Mouse (Mus musculus): Measurements from ENCODE around the gene Olfr714. TPM values are rescaled to one million over a fixed set of nuclear protein-coding genes. Genes with fewer than 3 reads are reported as not detected.
"Not testable (repeated sequence)": the region's sequence is repeated elsewhere in the genome, so short reads cannot be mapped to it uniquely, and the experiment has no call there.

Olfr714 gene
- not detected in 2 replicates for polyA plus RNA-seq (2015; fragmentation: Nextera tagmentation; extraction: Ambion mirVana)

- H3K9ac ChIP-seq: no peak within 1 kb of the TSS
Observed at GRCm38 (mm10) chr7:107070681-107071080, at the start of gene Olfr714. TSS of gene Olfr714 (plus strand) at chr7:107070981.

GRCm38 (mm10) chr7:107030874-107031273 lies 39.9 kb upstream of the Olfr714 start, which contains the start of gene Olfr713:
TSS of gene Olfr713 (plus strand) at chr7:107031174.
- H3K27ac ChIP-seq (replicated peaks): no peak within 1 kb of the TSS
- no peak within 1 kb of the TSS for H3K4me2 ChIP-seq
- no peaks in the 10 kb centered on the region for H3K4me1 ChIP-seq (replicated peaks)
- no peak within 1 kb of the TSS for H3K9ac ChIP-seq
- H3K9me3 ChIP-seq: no peaks in the 10 kb centered on the region
- ATAC-seq (ENCODE audit: low read depth): no peak
- H3K27me3 ChIP-seq: no peaks in the 10 kb centered on the region
- no peaks in the 10 kb centered on the region for H3K36me3 ChIP-seq
- WGBS: 75% methylated on average over 1 of the region's 1 CpGs
- no peak within 1 kb of the TSS for H3K4me3 ChIP-seq

More at GRCm38 (mm10) chr7:107070681-107071080, at the start of gene Olfr714:
- H3K9me3 ChIP-seq: no peaks in the 10 kb centered on the region
- no peak within 1 kb of the TSS for H3K4me2 ChIP-seq
- no peak for ATAC-seq (ENCODE audit: low read depth)
- H3K4me3 ChIP-seq: no peak within 1 kb of the TSS
- no peaks in the 10 kb centered on the region for H3K36me3 ChIP-seq
- no peaks in the 10 kb centered on the region for H3K4me1 ChIP-seq (replicated peaks)
- H3K27me3 ChIP-seq: no peaks in the 10 kb centered on the region
- 97% methylated on average over 2 of the region's 2 CpGs for WGBS
- no peak within 1 kb of the TSS for H3K27ac ChIP-seq (replicated peaks)

GRCm38 (mm10) chr7:107039934-107040563 lies 30.7 kb upstream of the Olfr714 start:
- Histone ChIP-seq H3K4me2 (no peak overlapping the region), H3K27ac (replicated peaks) (no peak overlapping the region), H3K9me3 (no peaks in the 10 kb centered on the region), H3K4me1 (replicated peaks) (no peaks in the 10 kb centered on the region), H3K36me3 (no peaks in the 10 kb centered on the region), H3K4me3 (no peak overlapping the region), H3K27me3 (no peaks in the 10 kb centered on the region), H3K9ac (no peak overlapping the region)
- no peak for ATAC-seq (ENCODE audit: low read depth)
- WGBS: 75% methylated on average over 2 of the region's 2 CpGs

DNA sequence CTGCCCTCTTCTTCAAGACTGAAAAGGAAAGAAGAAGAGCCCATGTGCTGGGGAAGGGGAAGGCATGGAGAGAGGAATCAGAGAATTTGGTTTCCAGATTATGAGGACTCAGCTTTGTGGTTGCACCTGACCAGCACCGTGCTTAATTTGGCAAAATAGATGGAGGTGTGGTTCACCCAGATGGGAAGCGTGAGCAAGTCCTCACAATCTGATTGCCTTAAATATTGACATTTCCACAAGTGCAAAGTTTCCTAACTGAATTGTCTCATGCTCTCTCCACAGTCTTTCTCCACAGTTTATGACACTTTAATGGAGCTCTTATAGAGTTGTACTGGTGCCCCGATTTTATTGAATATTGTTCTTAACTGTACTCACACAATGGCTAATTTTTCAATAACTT lies 27.6 kb upstream of the Olfr714 start:
- Histone ChIP-seq H3K4me1 (replicated peaks) (no peaks in the 10 kb centered on the region), H3K9ac (no peak overlapping the region)
- WGBS: 83% methylated on average over 3 of the region's 3 CpGs

DNA sequence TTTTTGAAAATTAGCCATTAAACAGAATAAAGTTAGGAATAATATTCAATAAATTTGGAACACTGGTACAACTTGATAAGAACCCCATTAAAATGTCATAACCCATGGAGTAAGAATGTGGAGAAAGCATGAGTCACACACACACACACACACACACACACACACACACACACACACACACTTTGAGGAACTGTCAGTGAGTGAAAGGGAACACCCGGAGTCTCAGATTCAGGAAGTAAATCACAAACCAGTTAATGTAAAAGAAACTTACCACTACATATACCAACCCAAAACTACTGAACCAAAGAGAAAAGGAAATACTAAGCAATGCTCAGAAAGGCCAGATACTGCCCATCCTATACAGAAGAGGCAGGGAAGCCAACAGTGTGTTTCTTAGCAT lies 26.4 kb upstream of the Olfr714 start:
- Histone ChIP-seq H3K36me3 (no peaks in the 10 kb centered on the region), H3K4me2 (no peak overlapping the region), H3K27me3 (no peaks in the 10 kb centered on the region), H3K27ac (replicated peaks) (no peak overlapping the region), H3K4me3 (no peak overlapping the region), H3K4me1 (replicated peaks) (no peaks in the 10 kb centered on the region), H3K9ac (no peak overlapping the region), H3K9me3 (no peaks in the 10 kb centered on the region)
- 93% methylated on average over 1 of the region's 1 CpGs for WGBS
- ATAC-seq (ENCODE audit: low read depth): no peak

More for the DNA sequence above, 27.6 kb upstream of the Olfr714 start:
- H3K27ac ChIP-seq (replicated peaks): no peak overlapping the region
- H3K36me3 ChIP-seq: no peaks in the 10 kb centered on the region
- no peak for ATAC-seq (ENCODE audit: low read depth)
- no peak overlapping the region for H3K4me3 ChIP-seq
- H3K9me3 ChIP-seq: no peaks in the 10 kb centered on the region
- no peaks in the 10 kb centered on the region for H3K27me3 ChIP-seq
- no peak overlapping the region for H3K4me2 ChIP-seq

DNA sequence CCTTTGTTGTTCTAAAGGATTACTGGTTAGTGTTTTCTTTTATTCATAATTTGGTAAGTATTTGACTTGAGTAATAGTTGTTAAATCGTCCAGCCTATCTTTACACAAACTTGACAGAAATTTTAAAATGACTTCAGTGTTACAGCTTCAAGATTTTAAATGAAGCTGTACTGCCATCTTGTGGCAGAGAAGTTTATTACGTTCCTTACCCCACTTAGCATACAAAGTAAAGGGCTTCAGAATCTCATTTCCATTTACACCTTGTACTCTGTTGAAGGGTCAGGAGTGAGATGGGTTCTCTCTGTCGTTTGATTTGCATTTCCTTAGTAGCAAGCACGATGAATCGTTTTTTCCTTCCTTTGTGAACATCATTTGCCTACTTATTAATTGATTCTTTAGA lies 24.9 kb upstream of the Olfr714 start:
- 5% methylated on average over 5 of the region's 5 CpGs for WGBS
- H3K9me3 ChIP-seq: no peaks in the 10 kb centered on the region
- no peak for ATAC-seq (ENCODE audit: low read depth)
- no peaks in the 10 kb centered on the region for H3K36me3 ChIP-seq
- no peak overlapping the region for H3K4me2 ChIP-seq
- H3K27ac ChIP-seq (replicated peaks): no peak overlapping the region
- no peak overlapping the region for H3K9ac ChIP-seq
- H3K4me3 ChIP-seq: no peak overlapping the region
- no peaks in the 10 kb centered on the region for H3K27me3 ChIP-seq
- no peaks in the 10 kb centered on the region for H3K4me1 ChIP-seq (replicated peaks)

- 44% methylated on average over 3 of the region's 3 CpGs for WGBS
- Histone ChIP-seq H3K9ac (no peak overlapping the region), H3K4me1 (replicated peaks) (no peaks in the 10 kb centered on the region), H3K27ac (replicated peaks) (no peak overlapping the region), H3K4me2 (no peak overlapping the region), H3K36me3 (no peaks in the 10 kb centered on the region), H3K27me3 (no peaks in the 10 kb centered on the region), H3K4me3 (no peak overlapping the region), H3K9me3 (no peaks in the 10 kb centered on the region)
- no peak for ATAC-seq (ENCODE audit: low read depth)
Observed at GRCm38 (mm10) chr7:107047578-107047977, 23.2 kb upstream of the Olfr714 start.

DNA sequence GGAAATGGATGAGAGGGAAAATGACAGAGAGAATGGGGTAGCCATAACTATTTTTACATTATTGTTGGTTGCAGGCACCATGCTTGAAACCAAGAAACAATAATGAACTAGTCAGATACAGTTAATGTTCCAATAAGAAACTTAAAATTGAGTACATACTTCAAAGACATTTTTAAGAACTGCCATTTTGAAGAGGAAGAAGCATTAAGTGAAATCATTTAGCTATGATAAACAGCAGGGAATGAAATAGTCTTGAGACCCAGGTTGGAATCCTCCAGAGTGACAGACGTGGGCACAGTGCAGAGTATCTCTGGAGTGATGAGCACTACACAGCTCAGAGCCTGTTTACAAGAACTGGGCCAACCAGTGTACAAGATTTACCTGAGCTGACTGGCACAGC lies 22.1 kb downstream of the Olfr714 start, which contains the start of gene Olfr17:
Olfr17 (plus strand) TSS at position 301 of the 400 bp plus-strand sequence.
- no peak within 1 kb of the TSS for H3K27ac ChIP-seq (replicated peaks)
- H3K9ac ChIP-seq: no peak within 1 kb of the TSS
- no peaks in the 10 kb centered on the region for H3K9me3 ChIP-seq
- no peaks in the 10 kb centered on the region for H3K27me3 ChIP-seq
- H3K4me3 ChIP-seq: no peak within 1 kb of the TSS
- H3K4me1 ChIP-seq (replicated peaks): no peaks in the 10 kb centered on the region
- no peak for ATAC-seq (ENCODE audit: low read depth)
- no peaks in the 10 kb centered on the region for H3K36me3 ChIP-seq
- H3K4me2 ChIP-seq: no peak within 1 kb of the TSS
- WGBS: 59% methylated on average over 1 of the region's 1 CpGs

DNA sequence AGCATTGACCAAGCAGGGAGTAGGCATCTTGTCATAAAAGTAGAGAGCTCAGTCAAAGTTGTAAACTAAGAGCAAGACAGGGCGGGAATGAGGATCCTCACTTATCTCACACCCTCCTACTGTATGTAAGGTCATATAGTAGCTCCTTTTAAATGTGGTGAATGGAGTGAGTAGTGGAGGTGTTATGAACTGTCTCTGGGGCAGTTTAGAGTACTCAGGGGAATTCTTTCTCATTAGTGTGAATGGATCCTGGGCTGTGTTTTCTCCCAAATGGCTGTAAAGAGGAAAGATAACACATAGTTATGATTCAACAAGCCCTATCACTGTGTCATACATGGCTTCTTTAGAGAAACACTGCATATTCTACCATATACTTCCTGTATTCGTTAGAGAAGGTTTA lies 39.5 kb downstream of the Olfr714 start, which contains the start of gene Olfr715b:
Olfr715b (minus strand) TSS at position 101 of the 400 bp plus-strand sequence.
- 65% methylated on average over 2 of the region's 2 CpGs for WGBS
- not testable (repeated sequence) for H3K4me1 ChIP-seq (replicated peaks); H3K4me3 ChIP-seq; ATAC-seq (ENCODE audit: low read depth); H3K27ac ChIP-seq (replicated peaks); H3K9me3 ChIP-seq; H3K4me2 ChIP-seq; H3K36me3 ChIP-seq; H3K9ac ChIP-seq; H3K27me3 ChIP-seq

Other genes starting within 250 kb of the Olfr714 start
- not detected in 2 replicates for gene Olfr702, start 237.1 kb upstream of the Olfr714 start, polyA plus RNA-seq (2015; fragmentation: Nextera tagmentation; extraction: Ambion mirVana)
- gene Olfr703, start 227.6 kb upstream of the Olfr714 start, polyA plus RNA-seq (2015; fragmentation: Nextera tagmentation; extraction: Ambion mirVana): not detected in 2 replicates
- gene Olfr704, start 207.8 kb upstream of the Olfr714 start, polyA plus RNA-seq (2015; fragmentation: Nextera tagmentation; extraction: Ambion mirVana): not detected in 2 replicates
- gene Olfr705, start 194.1 kb upstream of the Olfr714 start, polyA plus RNA-seq (2015; fragmentation: Nextera tagmentation; extraction: Ambion mirVana): not detected in 2 replicates
- not detected in 2 replicates for gene Olfr706, start 182.8 kb upstream of the Olfr714 start, polyA plus RNA-seq (2015; fragmentation: Nextera tagmentation; extraction: Ambion mirVana)
- gene Olfr707, start 169.7 kb upstream of the Olfr714 start, polyA plus RNA-seq (2015; fragmentation: Nextera tagmentation; extraction: Ambion mirVana): not detected in 2 replicates
- not detected in 2 replicates for gene Olfr1532-ps1, start 163.0 kb upstream of the Olfr714 start, polyA plus RNA-seq (2015; fragmentation: Nextera tagmentation; extraction: Ambion mirVana)
- not detected in 2 replicates for gene Olfr709-ps1, start 138.8 kb upstream of the Olfr714 start, polyA plus RNA-seq (2015; fragmentation: Nextera tagmentation; extraction: Ambion mirVana)
- not detected in 2 replicates for gene Olfr710, start 122.7 kb upstream of the Olfr714 start, polyA plus RNA-seq (2015; fragmentation: Nextera tagmentation; extraction: Ambion mirVana)
- gene Olfr6, start 107.0 kb upstream of the Olfr714 start, polyA plus RNA-seq (2015; fragmentation: Nextera tagmentation; extraction: Ambion mirVana): not detected in 2 replicates
- gene Olfr711, start 95.5 kb upstream of the Olfr714 start, polyA plus RNA-seq (2015; fragmentation: Nextera tagmentation; extraction: Ambion mirVana): not detected in 2 replicates
- not detected in 2 replicates for gene Olfr2, start 64.9 kb upstream of the Olfr714 start, polyA plus RNA-seq (2015; fragmentation: Nextera tagmentation; extraction: Ambion mirVana)
- gene Olfr713, start 39.8 kb upstream of the Olfr714 start, polyA plus RNA-seq (2015; fragmentation: Nextera tagmentation; extraction: Ambion mirVana): not detected in 2 replicates
- gene Olfr17, start 22.2 kb downstream of the Olfr714 start, polyA plus RNA-seq (2015; fragmentation: Nextera tagmentation; extraction: Ambion mirVana): not detected in 2 replicates
- not detected in 2 replicates for gene Olfr715b, start 39.4 kb downstream of the Olfr714 start, polyA plus RNA-seq (2015; fragmentation: Nextera tagmentation; extraction: Ambion mirVana)
- gene Olfr715, start 60.1 kb downstream of the Olfr714 start, polyA plus RNA-seq (2015; fragmentation: Nextera tagmentation; extraction: Ambion mirVana): not detected in 2 replicates
- gene Olfr716, start 67.3 kb downstream of the Olfr714 start, polyA plus RNA-seq (2015; fragmentation: Nextera tagmentation; extraction: Ambion mirVana): not detected in 2 replicates
- not detected in 2 replicates for gene Nlrp14, start 96.0 kb downstream of the Olfr714 start, polyA plus RNA-seq (2015; fragmentation: Nextera tagmentation; extraction: Ambion mirVana)
- not detected in 2 replicates for gene Rbmxl2, start 138.5 kb downstream of the Olfr714 start, polyA plus RNA-seq (2015; fragmentation: Nextera tagmentation; extraction: Ambion mirVana)

Measured in neural tube, embryonic 13.5 days (tissue).